Mouse (Mus musculus) ovary, postnatal 36 days (tissue): ENCODE data around the gene Ecd.

Source experiments
- DNase-seq: peaks from one replicate; pipeline ENCODE4 v3.0.0; 2022; ENCODE audit warnings: low spot score, mixed read lengths

The Ecd gene

GRCm38 (mm10) chr14:20347991-20348541 lies at the start of gene Ecd, which contains the start of gene Fam149b:
Gene Ecd (minus strand): TSS chr14:20348121.
Gene Fam149b (plus strand): TSS chr14:20348162.
- DNase-seq = peak; percentile 90

DNA sequence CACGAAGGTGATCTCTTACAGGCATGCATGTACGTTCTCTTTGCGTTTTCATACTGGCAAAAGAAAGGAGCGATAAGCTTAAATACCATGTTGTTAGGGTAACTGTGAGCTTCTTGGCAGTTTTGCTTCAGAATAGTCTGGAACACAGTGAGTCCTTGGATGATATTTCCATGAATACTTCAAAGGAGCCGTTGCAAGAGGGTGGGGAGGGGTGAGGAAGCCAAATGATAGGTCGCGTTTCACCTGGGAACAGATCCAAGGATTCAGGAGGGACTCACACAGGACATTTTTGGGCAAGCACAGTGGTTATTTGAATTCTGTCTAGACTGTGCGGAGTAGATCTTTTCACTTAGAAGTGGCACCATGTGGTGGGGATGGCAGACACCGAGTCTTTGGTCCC lies 49.3 kb upstream of the Ecd start:
- DNase-seq = no peak

DNA sequence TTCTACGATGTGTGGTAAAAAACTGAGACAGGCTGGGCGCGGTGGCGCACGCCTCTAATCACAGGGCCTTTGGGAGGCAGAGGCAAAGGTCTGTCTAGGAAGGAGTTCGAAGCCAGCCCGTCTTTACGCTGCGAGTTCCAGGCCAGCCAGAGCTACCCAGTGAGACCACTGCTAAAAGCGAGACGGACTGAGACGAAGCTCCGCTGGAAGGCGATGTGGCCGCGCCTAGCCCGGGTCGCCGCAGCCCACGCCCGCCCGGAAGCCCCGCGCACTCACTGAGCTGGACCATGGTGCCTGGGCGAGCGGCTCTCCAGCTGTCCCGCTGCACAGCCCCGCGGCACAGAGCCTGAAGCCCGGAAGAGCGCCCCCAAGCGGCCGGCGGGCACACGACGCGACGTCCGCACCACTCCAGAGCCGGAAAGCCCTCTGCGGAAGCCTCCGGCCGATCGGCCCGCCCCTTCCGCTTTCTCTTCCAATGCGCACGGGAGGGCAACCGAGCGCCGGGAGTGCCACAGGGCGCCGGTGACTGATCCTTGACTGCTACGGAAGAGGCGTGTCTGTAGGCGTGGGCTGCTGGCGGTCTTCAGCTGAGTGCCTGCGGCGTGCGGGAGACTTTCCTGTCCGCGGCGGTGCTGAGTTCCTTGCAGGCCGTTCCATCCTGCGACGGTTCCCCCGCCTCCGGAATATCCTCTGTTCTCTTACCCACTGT lies 45.4 kb upstream of the Ecd start, which contains the start of gene Mrps16:
TSS of gene Mrps16 (minus strand) at position 430 of the 709 bp plus-strand sequence.
- DNase-seq = peak; percentile 95

GRCm38 (mm10) chr14:20392326-20392725 lies 44.4 kb upstream of the Ecd start:
- DNase-seq = no peak

DNA sequence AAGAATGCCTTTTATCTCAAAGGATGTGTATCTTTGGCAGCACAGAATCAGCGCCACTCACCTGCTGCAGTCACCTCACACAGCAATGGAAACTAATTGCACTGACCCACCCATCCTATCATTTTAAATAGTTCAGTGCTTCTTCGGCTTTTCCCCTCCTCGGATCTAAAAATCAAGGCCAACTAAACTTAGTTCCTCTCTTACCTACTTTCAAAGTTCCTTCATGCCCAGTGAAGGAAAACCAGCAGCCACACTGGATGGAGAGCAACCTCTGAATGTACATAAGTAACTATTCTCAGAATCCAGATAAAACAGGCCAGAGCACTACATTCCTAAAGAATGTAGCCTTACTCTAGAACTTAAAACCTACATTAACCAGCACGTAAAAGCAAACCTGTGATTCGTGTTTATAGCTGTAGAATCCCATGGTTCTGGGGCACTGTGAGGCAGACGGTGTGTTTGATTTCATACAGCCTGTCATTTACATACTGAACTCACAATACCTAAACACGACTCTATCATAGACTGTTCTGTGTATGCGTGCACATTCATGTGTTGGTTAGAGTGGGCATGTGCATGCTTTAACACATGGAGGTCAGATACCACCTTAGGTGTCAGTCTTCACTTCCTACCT lies 41.6 kb upstream of the Ecd start:
- DNase-seq = no peak

- peak; percentile 95 for DNase-seq
These were observed 40.7 kb upstream of the Ecd start, which contains the start of gene Dnajc9 for GRCm38 (mm10) chr14:20388441-20389129. Gene Dnajc9 (minus strand): TSS chr14:20388910.

DNA sequence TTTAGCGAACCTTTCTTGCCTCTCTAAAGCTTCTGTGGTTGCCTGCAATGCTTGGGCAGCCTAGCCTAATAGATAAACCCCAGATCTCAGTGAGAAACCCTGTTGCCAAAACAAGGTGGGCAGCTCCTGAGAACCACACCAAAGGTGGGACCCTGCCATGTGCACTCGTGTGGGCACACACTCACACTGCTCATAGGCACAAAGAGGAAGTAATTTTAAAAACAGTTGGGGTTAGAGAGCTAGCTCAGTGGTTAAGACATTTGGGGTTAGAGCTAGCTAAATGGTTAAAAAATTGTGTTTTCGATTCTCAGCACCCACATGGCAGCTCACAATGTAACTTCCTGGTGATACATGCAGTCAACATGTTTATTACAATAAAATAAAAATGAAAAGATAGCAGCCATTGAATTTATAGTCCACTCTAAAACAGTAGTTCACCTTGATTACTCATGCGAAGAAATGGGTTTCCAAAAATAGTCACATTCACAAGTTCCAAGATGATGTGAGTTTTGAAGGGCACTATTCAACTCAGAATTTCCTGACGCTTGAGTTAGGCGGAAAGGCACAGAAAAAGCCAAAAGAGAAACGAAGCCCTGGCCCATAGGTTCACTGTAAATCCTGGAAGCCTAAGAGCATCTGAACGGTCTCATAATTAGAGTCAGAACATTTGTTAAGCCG lies 32.0 kb upstream of the Ecd start:
- DNase-seq = no peak

GRCm38 (mm10) chr14:20379087-20379640 lies 31.2 kb upstream of the Ecd start:
- DNase-seq = no peak

GRCm38 (mm10) chr14:20378313-20379061 lies 30.6 kb upstream of the Ecd start:
- peak; percentile 43 for DNase-seq

- no peak for DNase-seq
These were observed 29.2 kb upstream of the Ecd start for GRCm38 (mm10) chr14:20377112-20377521.

GRCm38 (mm10) chr14:20371854-20372253 lies 23.9 kb upstream of the Ecd start:
- DNase-seq = no peak

DNA sequence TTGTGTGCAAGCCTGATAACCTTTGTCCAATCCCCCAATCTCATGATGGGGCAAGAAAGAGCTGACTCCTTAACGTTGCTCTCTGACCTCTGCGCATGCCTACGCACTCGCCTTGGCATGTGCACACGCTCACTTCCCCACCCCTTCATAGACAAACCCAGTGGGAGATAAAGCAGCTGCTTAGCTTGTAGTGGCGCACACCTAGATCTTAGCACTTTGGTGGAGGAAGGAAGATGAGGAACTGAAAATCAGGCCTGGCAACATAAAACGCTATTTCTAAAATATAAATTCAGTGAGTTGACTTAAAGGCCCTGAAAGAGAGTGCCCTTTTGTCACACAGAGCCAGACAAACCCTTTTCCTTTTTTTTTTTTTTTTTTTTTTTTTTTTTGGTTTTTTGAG lies 22.9 kb upstream of the Ecd start:
- no peak for DNase-seq

DNA sequence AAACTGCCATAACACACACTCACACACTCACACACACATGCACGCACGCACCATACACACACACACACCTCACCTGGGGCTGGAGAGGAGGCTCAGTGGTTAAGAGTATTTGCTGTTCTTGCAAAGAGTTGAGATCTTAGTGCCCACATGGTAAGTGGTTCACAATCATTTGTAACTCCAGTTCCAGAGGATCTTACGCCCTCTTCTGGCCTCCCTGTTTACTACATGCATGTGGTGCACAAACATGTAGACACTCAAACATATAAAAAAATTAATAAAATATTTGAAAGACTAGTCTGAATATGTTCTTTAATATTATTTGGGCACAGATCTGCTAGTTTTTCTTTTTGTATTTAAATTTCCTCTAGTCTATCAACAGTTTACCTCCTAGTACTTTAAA lies 20.4 kb upstream of the Ecd start:
- no peak for DNase-seq

DNA sequence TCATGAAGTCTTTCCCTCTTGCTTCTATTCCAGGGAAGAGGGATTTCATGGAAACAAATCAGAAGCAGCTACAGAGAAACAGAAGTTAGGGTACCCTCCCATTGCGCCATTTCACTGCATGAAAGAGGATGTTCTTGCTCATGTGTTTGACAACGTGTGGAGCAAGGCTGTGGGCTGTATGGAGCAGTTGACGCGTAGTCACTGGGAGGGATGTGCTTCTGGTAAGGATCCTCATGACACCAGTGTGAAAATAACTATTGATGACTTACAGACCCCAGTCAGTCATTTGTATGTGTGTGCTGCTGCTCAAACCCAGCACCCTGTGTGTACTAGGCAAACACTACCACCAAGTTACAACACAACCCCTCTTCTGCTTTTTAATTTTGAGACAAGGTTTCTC lies 15.3 kb upstream of the Ecd start:
- no peak for DNase-seq

GRCm38 (mm10) chr14:20347441-20347990 lies 405 bp downstream of the Ecd start:
- DNase-seq = no peak

GRCm38 (mm10) chr14:20345885-20346284 lies 2.0 kb downstream of the Ecd start:
- DNase-seq = no peak

GRCm38 (mm10) chr14:20340866-20341265 lies 7.1 kb downstream of the Ecd start:
- DNase-seq = no peak

DNA sequence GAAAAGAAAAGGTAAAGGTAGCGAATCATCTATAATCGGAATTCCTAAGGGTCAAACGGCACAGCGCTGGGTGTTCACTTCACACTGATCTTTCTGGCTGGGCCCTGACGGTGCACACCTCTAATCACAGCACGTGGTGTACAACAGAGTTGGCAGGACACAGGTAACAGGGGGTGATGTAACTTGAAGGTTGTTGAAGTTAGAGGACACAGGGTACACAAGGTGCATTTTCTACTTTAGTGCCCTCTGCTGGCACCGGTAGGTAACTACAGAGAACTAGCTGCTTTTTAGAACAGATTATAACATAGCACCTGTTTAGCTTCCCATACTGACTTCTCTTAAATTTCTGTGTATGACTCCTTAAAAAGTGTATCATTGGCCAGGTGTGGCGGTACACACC lies 7.8 kb downstream of the Ecd start:
- no peak for DNase-seq

DNA sequence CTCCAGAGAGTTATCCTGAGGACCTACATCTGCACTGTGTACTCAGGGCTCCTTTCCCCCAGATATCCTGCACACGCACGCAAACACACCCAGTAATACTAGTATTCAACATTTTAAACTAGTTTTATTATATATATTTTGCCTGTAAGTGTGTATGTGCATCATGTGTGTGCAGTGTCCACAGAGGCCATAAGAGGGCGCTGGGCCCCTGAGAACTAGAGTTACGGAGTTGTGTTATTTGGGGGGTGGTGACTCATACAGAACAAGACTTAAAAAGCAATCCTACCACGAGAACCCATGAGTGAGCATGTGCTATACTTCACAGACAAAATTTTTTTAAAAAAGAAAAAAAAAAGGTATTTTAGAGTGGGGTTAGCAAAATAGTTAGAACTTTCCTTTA lies 8.5 kb downstream of the Ecd start:
- no peak for DNase-seq

DNA sequence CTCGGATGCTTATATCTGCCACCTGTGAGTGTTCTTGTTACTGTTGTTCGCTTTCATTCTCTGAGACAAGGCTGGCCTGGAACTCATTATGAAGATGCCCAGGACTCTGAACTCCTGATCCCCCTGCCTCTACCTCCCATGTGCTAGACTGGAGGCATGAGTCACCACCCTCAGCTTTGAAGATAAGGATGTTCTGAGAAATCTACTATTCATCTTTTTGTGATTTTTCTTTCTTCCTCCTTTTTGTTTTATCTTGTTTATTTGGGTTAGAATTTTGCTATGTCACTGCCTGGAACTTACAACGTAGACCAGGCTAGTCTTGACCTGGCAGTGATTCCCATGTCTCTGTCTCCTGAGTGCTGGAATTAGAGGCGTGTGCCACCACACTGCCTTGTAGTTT lies 16.6 kb downstream of the Ecd start:
- no peak for DNase-seq

GRCm38 (mm10) chr14:20328474-20328873 lies 19.4 kb downstream of the Ecd start:
- peak; percentile 15 for DNase-seq
